Mouse (Mus musculus): ENCODE measurements around the gene Cenpj. TPM values are rescaled to one million over a fixed set of nuclear protein-coding genes. Genes with fewer than 3 reads are reported as not detected.

Cenpj gene
- 11.4 and 11.6 TPM in 2 replicates for polyA plus RNA-seq (2015; fragmentation: Nextera tagmentation; extraction: Ambion mirVana)

DNA sequence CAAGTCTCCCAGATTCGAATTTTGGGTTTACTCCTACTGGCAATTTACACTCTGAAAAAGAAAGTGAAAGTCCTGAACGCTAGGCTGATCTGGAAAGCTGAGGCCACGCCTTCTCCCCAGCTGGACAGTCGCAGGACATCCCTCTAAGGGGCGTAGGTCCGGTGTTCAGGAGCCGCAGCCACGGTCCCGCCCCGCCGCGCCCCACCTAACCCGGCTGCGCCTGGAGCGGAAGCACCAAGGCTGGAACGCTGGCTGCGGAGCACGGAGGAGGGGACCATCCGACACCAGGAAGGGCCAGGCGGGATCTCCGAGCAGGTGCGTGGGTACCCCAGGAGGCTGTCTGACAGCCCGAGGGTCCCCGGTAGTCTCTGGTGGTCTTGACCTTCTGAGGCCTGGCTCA lies at the start of gene Cenpj, which contains the start of gene Parp4:
TSS of gene Cenpj (minus strand) at position 10 of the 400 bp plus-strand sequence.
TSS of gene Parp4 (plus strand) at position 204 of the 400 bp plus-strand sequence.
- H3K9ac ChIP-seq = peak within 1 kb of the TSS; percentile 60
- peak; percentile 85 for ATAC-seq (replicated peaks; ENCODE audit: low FRiP score)
- peak within 1 kb of the TSS; percentile 78 for H3K4me2 ChIP-seq
- whole genome bisulfite sequencing = under 1% methylated on average over 24 of the region's 24 CpGs
- no peaks in the 10 kb centered on the region for H3K9me3 ChIP-seq (replicated peaks)
- H3K4me3 ChIP-seq (replicated peaks) = peak within 1 kb of the TSS; percentile 70
- no peaks in the 10 kb centered on the region for H3K36me3 ChIP-seq
- peak within 1 kb of the TSS; percentile 66 for H3K27ac ChIP-seq
- H3K4me1 ChIP-seq = peaks cover 18% of the 10 kb centered on the region
- no peaks in the 10 kb centered on the region for H3K27me3 ChIP-seq

DNA sequence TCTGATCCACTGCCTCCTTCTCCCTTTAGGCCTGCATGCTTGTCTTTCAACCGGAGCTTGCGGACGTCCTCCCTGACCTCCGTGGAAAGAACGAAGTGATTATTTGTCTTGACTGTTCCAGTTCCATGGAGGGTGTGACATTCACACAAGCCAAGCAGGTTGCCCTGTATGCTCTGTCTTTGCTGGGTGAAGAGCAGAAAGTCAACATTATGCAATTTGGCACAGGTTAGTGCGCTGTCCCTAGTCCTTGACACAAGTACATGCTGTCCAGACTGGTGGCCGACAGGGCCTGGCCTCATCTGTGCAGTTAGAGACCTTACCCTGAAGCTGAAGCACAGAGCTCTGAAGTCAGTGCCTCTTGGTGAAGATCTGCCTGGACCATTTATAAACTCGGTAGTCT lies 45.2 kb upstream of the Cenpj start:
- peaks cover 44% of the 10 kb centered on the region for H3K36me3 ChIP-seq
- H3K27ac ChIP-seq = no peak overlapping the region
- no peak for ATAC-seq (replicated peaks; ENCODE audit: low FRiP score)
- H3K4me3 ChIP-seq (replicated peaks) = no peak overlapping the region
- H3K9me3 ChIP-seq (replicated peaks) = no peaks in the 10 kb centered on the region
- H3K4me1 ChIP-seq = no peaks in the 10 kb centered on the region
- H3K4me2 ChIP-seq = no peak overlapping the region
- 87% methylated on average over 8 of the region's 8 CpGs for WGBS
- no peaks in the 10 kb centered on the region for H3K27me3 ChIP-seq
- H3K9ac ChIP-seq = no peak overlapping the region

- no peak for ATAC-seq (replicated peaks; ENCODE audit: low FRiP score)
Observed at GRCm38 (mm10) chr14:56617470-56617869, 42.2 kb upstream of the Cenpj start.

DNA sequence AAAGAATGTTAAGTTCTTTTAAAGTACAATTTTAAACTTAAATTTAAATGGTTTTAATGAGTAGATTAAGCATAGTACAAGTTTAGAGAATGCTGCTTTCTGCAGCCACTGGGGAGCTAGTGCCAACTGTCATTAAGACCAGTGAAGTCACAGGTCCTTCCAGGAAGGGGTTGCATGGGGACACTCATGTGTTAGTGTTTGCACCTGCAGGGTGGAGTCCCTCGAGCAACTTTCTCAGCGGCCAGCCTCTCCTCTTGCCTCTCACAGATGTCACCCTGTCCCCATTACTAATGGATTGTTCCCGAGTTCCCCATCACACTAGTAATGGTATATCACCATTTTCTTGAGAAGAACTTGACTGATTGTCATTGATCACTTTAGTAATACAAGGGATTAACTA lies 38.0 kb upstream of the Cenpj start:
- Histone ChIP-seq H3K9ac (no peak overlapping the region), H3K27ac (no peak overlapping the region), H3K4me1 (no peaks in the 10 kb centered on the region), H3K27me3 (no peaks in the 10 kb centered on the region), H3K4me2 (no peak overlapping the region), H3K9me3 (replicated peaks) (no peaks in the 10 kb centered on the region), H3K4me3 (replicated peaks) (no peak overlapping the region), H3K36me3 (peaks cover 70% of the 10 kb centered on the region)
- ATAC-seq (replicated peaks; ENCODE audit: low FRiP score) = no peak
- WGBS = 90% methylated on average over 3 of the region's 3 CpGs

More at GRCm38 (mm10) chr14:56617470-56617869, 42.2 kb upstream of the Cenpj start:
- no peaks in the 10 kb centered on the region for H3K9me3 ChIP-seq (replicated peaks)
- H3K9ac ChIP-seq = no peak overlapping the region
- no peaks in the 10 kb centered on the region for H3K4me1 ChIP-seq
- H3K4me3 ChIP-seq (replicated peaks) = no peak overlapping the region
- H3K4me2 ChIP-seq = no peak overlapping the region
- H3K36me3 ChIP-seq = peaks cover 55% of the 10 kb centered on the region
- H3K27ac ChIP-seq = no peak overlapping the region
- WGBS = 80% methylated on average over 1 of the region's 1 CpGs
- no peaks in the 10 kb centered on the region for H3K27me3 ChIP-seq

- Histone ChIP-seq H3K4me2 (no peak overlapping the region), H3K27ac (no peak overlapping the region), H3K4me3 (replicated peaks) (no peak overlapping the region), H3K9me3 (replicated peaks) (no peaks in the 10 kb centered on the region), H3K36me3 (peaks cover 19% of the 10 kb centered on the region), H3K27me3 (no peaks in the 10 kb centered on the region), H3K4me1 (no peaks in the 10 kb centered on the region), H3K9ac (no peak overlapping the region)
- 81% methylated on average over 4 of the region's 4 CpGs for WGBS
- no peak for ATAC-seq (replicated peaks; ENCODE audit: low FRiP score)
Observed at GRCm38 (mm10) chr14:56605136-56605535, 29.9 kb upstream of the Cenpj start.

- WGBS = 86% methylated on average over 5 of the region's 5 CpGs
- ATAC-seq (replicated peaks; ENCODE audit: low FRiP score) = no peak
- no peaks in the 10 kb centered on the region for H3K9me3 ChIP-seq (replicated peaks)
- peaks cover 16% of the 10 kb centered on the region for H3K36me3 ChIP-seq
- no peak overlapping the region for H3K4me2 ChIP-seq
- H3K4me1 ChIP-seq = no peaks in the 10 kb centered on the region
- H3K9ac ChIP-seq = no peak overlapping the region
- H3K27me3 ChIP-seq = no peaks in the 10 kb centered on the region
- no peak overlapping the region for H3K27ac ChIP-seq
- H3K4me3 ChIP-seq (replicated peaks) = no peak overlapping the region
Observed at GRCm38 (mm10) chr14:56604438-56604837, 29.2 kb upstream of the Cenpj start.

DNA sequence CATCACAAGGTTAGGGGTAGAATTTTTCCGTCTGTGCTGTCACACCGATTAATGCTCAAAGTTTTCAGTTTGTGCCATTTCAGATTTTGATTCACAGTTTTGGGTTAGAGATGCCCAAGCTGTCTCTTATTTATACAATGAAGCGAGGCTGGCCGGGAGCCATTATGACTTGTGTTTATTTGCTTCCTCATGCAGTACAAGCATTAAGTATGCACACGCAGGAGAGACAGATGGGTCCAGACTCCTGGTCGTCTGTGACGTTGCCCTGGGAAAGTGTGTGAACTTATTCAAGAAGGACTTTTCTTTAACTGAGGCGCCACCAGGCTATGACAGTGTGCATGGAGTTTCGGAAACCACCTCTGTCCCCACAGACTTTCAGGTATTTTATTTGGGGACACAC lies 26.8 kb upstream of the Cenpj start:
- H3K27me3 ChIP-seq = no peaks in the 10 kb centered on the region
- whole genome bisulfite sequencing = 80% methylated on average over 9 of the region's 9 CpGs
- no peaks in the 10 kb centered on the region for H3K4me1 ChIP-seq
- ATAC-seq (replicated peaks; ENCODE audit: low FRiP score) = no peak
- no peak overlapping the region for H3K4me3 ChIP-seq (replicated peaks)
- H3K27ac ChIP-seq = no peak overlapping the region
- H3K9me3 ChIP-seq (replicated peaks) = no peaks in the 10 kb centered on the region
- H3K9ac ChIP-seq = no peak overlapping the region
- no peak overlapping the region for H3K4me2 ChIP-seq
- H3K36me3 ChIP-seq = peaks cover 18% of the 10 kb centered on the region

DNA sequence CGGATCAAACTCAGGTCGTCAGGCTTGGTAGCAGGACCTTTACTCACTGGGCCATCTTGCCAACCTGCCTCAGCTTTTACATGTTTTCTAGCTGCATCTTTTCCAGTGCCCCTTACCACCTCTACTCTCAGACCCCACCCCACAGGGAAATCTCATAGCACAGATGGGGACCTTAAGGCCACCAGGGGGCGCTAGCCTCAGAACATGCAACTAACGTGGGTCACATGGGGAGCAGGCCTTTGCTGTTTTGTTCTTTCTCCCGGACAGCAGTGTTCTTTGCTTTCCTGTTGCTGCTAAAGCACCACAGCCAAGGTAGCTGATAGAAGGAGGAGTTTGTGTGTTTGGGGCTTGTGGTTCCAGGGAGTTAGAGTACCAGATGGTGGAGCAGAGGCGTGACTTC lies 23.5 kb upstream of the Cenpj start:
- ATAC-seq (replicated peaks; ENCODE audit: low FRiP score) = no peak
- Histone ChIP-seq H3K4me2 (no peak overlapping the region), H3K36me3 (peaks cover 36% of the 10 kb centered on the region), H3K9me3 (replicated peaks) (no peaks in the 10 kb centered on the region), H3K27me3 (no peaks in the 10 kb centered on the region), H3K27ac (no peak overlapping the region), H3K4me3 (replicated peaks) (no peak overlapping the region), H3K9ac (no peak overlapping the region), H3K4me1 (no peaks in the 10 kb centered on the region)
- WGBS = 51% methylated on average over 6 of the region's 6 CpGs

- H3K4me2 ChIP-seq = no peak overlapping the region
- no peaks in the 10 kb centered on the region for H3K27me3 ChIP-seq
- no peak overlapping the region for H3K4me3 ChIP-seq (replicated peaks)
- no peaks in the 10 kb centered on the region for H3K4me1 ChIP-seq
- ATAC-seq (replicated peaks; ENCODE audit: low FRiP score) = no peak
- no peak overlapping the region for H3K27ac ChIP-seq
- 91% methylated on average over 1 of the region's 1 CpGs for WGBS
- no peak overlapping the region for H3K9ac ChIP-seq
- peaks cover 73% of the 10 kb centered on the region for H3K36me3 ChIP-seq
- no peaks in the 10 kb centered on the region for H3K9me3 ChIP-seq (replicated peaks)
Observed at GRCm38 (mm10) chr14:56594811-56595210, 19.6 kb upstream of the Cenpj start.

DNA sequence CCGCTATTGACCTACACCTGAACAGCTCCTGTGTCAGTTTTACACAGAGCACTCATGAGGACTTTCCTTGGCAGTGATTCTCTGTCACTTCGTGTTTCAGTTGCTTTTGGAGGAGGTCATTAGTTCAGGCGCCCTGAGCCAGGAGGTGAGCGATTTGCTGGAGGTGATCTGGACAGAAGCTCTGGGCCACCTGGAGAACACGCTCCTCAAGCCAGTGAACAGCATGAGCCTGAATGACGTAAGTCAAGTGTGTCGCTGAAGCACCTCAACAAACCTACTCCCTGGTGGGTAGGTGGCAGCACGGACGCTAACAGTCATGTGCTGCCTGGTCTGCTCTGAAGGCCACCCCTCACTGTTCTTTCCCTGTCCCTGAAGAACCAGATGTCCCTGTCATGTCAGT lies 17.0 kb upstream of the Cenpj start:
- ATAC-seq (replicated peaks; ENCODE audit: low FRiP score) = no peak
- Histone ChIP-seq H3K4me3 (replicated peaks) (no peak overlapping the region), H3K4me1 (no peaks in the 10 kb centered on the region), H3K27me3 (no peaks in the 10 kb centered on the region), H3K9me3 (replicated peaks) (no peaks in the 10 kb centered on the region), H3K4me2 (no peak overlapping the region), H3K36me3 (peaks cover 56% of the 10 kb centered on the region), H3K27ac (no peak overlapping the region), H3K9ac (no peak overlapping the region)
- WGBS = 92% methylated on average over 9 of the region's 9 CpGs

- 86% methylated on average over 6 of the region's 6 CpGs for WGBS
Observed at GRCm38 (mm10) chr14:56582294-56582693, 7.1 kb upstream of the Cenpj start.

GRCm38 (mm10) chr14:56581117-56581516 lies 5.9 kb upstream of the Cenpj start:
- no peak overlapping the region for H3K9ac ChIP-seq
- peaks cover 13% of the 10 kb centered on the region for H3K36me3 ChIP-seq
- no peak overlapping the region for H3K4me2 ChIP-seq
- H3K9me3 ChIP-seq (replicated peaks) = no peaks in the 10 kb centered on the region
- H3K4me3 ChIP-seq (replicated peaks) = no peak overlapping the region
- H3K27ac ChIP-seq = no peak overlapping the region
- WGBS = 56% methylated on average over 5 of the region's 5 CpGs
- H3K27me3 ChIP-seq = no peaks in the 10 kb centered on the region
- peaks cover 2% of the 10 kb centered on the region for H3K4me1 ChIP-seq
- no peak for ATAC-seq (replicated peaks; ENCODE audit: low FRiP score)

More at GRCm38 (mm10) chr14:56582294-56582693, 7.1 kb upstream of the Cenpj start:
- ATAC-seq (replicated peaks; ENCODE audit: low FRiP score) = no peak
- H3K9me3 ChIP-seq (replicated peaks) = no peaks in the 10 kb centered on the region
- no peak overlapping the region for H3K4me3 ChIP-seq (replicated peaks)
- H3K9ac ChIP-seq = no peak overlapping the region
- peaks cover 14% of the 10 kb centered on the region for H3K36me3 ChIP-seq
- H3K27ac ChIP-seq = no peak overlapping the region
- H3K27me3 ChIP-seq = no peaks in the 10 kb centered on the region
- H3K4me2 ChIP-seq = no peak overlapping the region
- H3K4me1 ChIP-seq = no peaks in the 10 kb centered on the region

DNA sequence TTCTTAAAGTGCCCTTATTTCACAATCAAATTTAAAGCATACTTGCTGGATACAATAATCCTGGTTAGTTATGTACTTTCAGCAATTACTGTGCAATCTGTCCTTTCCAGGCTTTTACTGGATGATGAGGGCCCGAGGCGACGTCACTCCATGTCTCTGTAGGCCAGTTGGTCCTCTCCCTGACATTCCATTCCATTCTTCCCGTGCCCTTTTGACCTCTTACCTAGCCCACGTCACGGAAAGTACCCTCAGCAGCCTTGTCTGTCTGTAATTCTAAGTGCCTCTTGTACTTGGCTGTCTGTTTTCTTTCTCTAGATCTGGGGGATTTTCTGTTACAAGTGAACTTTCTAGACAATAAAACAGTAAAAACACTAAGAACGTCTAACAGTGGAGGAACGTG lies 3.8 kb upstream of the Cenpj start:
- Histone ChIP-seq H3K9me3 (replicated peaks) (no peaks in the 10 kb centered on the region), H3K9ac (no peak overlapping the region), H3K27ac (no peak overlapping the region), H3K4me3 (replicated peaks) (no peak overlapping the region), H3K4me2 (no peak overlapping the region), H3K27me3 (no peaks in the 10 kb centered on the region), H3K36me3 (no peaks in the 10 kb centered on the region), H3K4me1 (peaks cover 13% of the 10 kb centered on the region)
- no peak for ATAC-seq (replicated peaks; ENCODE audit: low FRiP score)
- 45% methylated on average over 8 of the region's 8 CpGs for WGBS
